Mouse (Mus musculus): ENCODE measurements around the gene Atg10. TPM values are rescaled to one million over a fixed set of nuclear protein-coding genes. Genes with fewer than 3 reads are reported as not detected.

Atg10 gene
- polyA plus RNA-seq, 1 experiment from 2014 or later: 21.5 TPM

- Histone ChIP-seq H3K27me3 (no peaks in the 10 kb centered on the region), H3K36me3 (no peaks in the 10 kb centered on the region), H3K4me3 (no peak overlapping the region), H3K27ac (replicated peaks) (no peak overlapping the region), H3K4me1 (replicated peaks) (no peaks in the 10 kb centered on the region), H3K9ac (no peak overlapping the region), H3K4me2 (no peak overlapping the region), H3K9me3 (no peaks in the 10 kb centered on the region)
- ATAC-seq (ENCODE audit: low read depth): no peak
Observed at GRCm38 (mm10) chr13:91040421-91040820, 183.3 kb downstream of the Atg10 start.

GRCm38 (mm10) chr13:91039201-91039807 lies 184.5 kb downstream of the Atg10 start:
- H3K4me1 ChIP-seq (replicated peaks): no peaks in the 10 kb centered on the region
- H3K4me2 ChIP-seq: peak overlapping the region; percentile 19
- H3K4me3 ChIP-seq: no peak overlapping the region
- no peaks in the 10 kb centered on the region for H3K9me3 ChIP-seq
- H3K9ac ChIP-seq: 0 out of 2 replicates have a peak overlapping the region, but pooled peaks have one; percentile 27
- ATAC-seq (ENCODE audit: low read depth): peak; percentile 99
- no peaks in the 10 kb centered on the region for H3K27me3 ChIP-seq
- no peaks in the 10 kb centered on the region for H3K36me3 ChIP-seq
- 45% methylated on average over 11 of the region's 11 CpGs for WGBS
- peak overlapping the region; percentile 57 for H3K27ac ChIP-seq (replicated peaks)

- ATAC-seq (ENCODE audit: low read depth): no peak
- no peaks in the 10 kb centered on the region for H3K36me3 ChIP-seq
- WGBS: 72% methylated on average over 5 of the region's 5 CpGs
Observed at GRCm38 (mm10) chr13:91038636-91039035, 185.1 kb downstream of the Atg10 start.

GRCm38 (mm10) chr13:91038034-91038433 lies 185.7 kb downstream of the Atg10 start:
- Histone ChIP-seq H3K9me3 (no peaks in the 10 kb centered on the region), H3K9ac (no peak overlapping the region), H3K4me3 (no peak overlapping the region), H3K4me2 (no peak overlapping the region), H3K36me3 (no peaks in the 10 kb centered on the region), H3K27me3 (no peaks in the 10 kb centered on the region), H3K4me1 (replicated peaks) (no peaks in the 10 kb centered on the region), H3K27ac (replicated peaks) (no peak overlapping the region)
- WGBS: 88% methylated on average over 3 of the region's 3 CpGs
- no peak for ATAC-seq (ENCODE audit: low read depth)

More at GRCm38 (mm10) chr13:91038636-91039035, 185.1 kb downstream of the Atg10 start:
- Histone ChIP-seq H3K4me2 (no peak overlapping the region), H3K4me3 (no peak overlapping the region), H3K4me1 (replicated peaks) (no peaks in the 10 kb centered on the region), H3K27me3 (no peaks in the 10 kb centered on the region), H3K27ac (replicated peaks) (no peak overlapping the region), H3K9ac (no peak overlapping the region), H3K9me3 (no peaks in the 10 kb centered on the region)

- no peak overlapping the region for H3K4me3 ChIP-seq
- no peaks in the 10 kb centered on the region for H3K4me1 ChIP-seq (replicated peaks)
- H3K9me3 ChIP-seq: no peaks in the 10 kb centered on the region
- no peaks in the 10 kb centered on the region for H3K36me3 ChIP-seq
- H3K27ac ChIP-seq (replicated peaks): no peak overlapping the region
- H3K9ac ChIP-seq: no peak overlapping the region
- no peaks in the 10 kb centered on the region for H3K27me3 ChIP-seq
- no peak for ATAC-seq (ENCODE audit: low read depth)
- no peak overlapping the region for H3K4me2 ChIP-seq
- WGBS: 92% methylated on average over 6 of the region's 6 CpGs
Observed at GRCm38 (mm10) chr13:91037405-91037804, 186.4 kb downstream of the Atg10 start.

- no peak overlapping the region for H3K27ac ChIP-seq (replicated peaks)
- H3K4me1 ChIP-seq (replicated peaks): no peaks in the 10 kb centered on the region
- H3K9me3 ChIP-seq: no peaks in the 10 kb centered on the region
- no peak for ATAC-seq (ENCODE audit: low read depth)
- H3K9ac ChIP-seq: no peak overlapping the region
- 85% methylated on average over 2 of the region's 2 CpGs for WGBS
- no peak overlapping the region for H3K4me2 ChIP-seq
- no peaks in the 10 kb centered on the region for H3K36me3 ChIP-seq
- no peak overlapping the region for H3K4me3 ChIP-seq
- no peaks in the 10 kb centered on the region for H3K27me3 ChIP-seq
Observed at GRCm38 (mm10) chr13:91031836-91032235, 191.9 kb downstream of the Atg10 start.

- no peaks in the 10 kb centered on the region for H3K9me3 ChIP-seq
- H3K27ac ChIP-seq (replicated peaks): no peak overlapping the region
- no peak overlapping the region for H3K4me3 ChIP-seq
- H3K36me3 ChIP-seq: no peaks in the 10 kb centered on the region
- WGBS: 95% methylated on average over 9 of the region's 9 CpGs
- no peaks in the 10 kb centered on the region for H3K27me3 ChIP-seq
- H3K4me1 ChIP-seq (replicated peaks): no peaks in the 10 kb centered on the region
- no peak for ATAC-seq (ENCODE audit: low read depth)
- no peak overlapping the region for H3K9ac ChIP-seq
- no peak overlapping the region for H3K4me2 ChIP-seq
Observed at GRCm38 (mm10) chr13:91023447-91023846, 200.3 kb downstream of the Atg10 start.

- H3K27ac ChIP-seq (replicated peaks): no peak overlapping the region
- H3K9ac ChIP-seq: no peak overlapping the region
- no peaks in the 10 kb centered on the region for H3K36me3 ChIP-seq
- 38% methylated on average over 3 of the region's 3 CpGs for WGBS
- H3K4me1 ChIP-seq (replicated peaks): no peaks in the 10 kb centered on the region
- H3K9me3 ChIP-seq: no peaks in the 10 kb centered on the region
- no peaks in the 10 kb centered on the region for H3K27me3 ChIP-seq
- H3K4me2 ChIP-seq: no peak overlapping the region
- no peak overlapping the region for H3K4me3 ChIP-seq
- no peak for ATAC-seq (ENCODE audit: low read depth)
Observed at GRCm38 (mm10) chr13:91011851-91012250, 211.9 kb downstream of the Atg10 start.

- 85% methylated on average over 2 of the region's 2 CpGs for WGBS
- ATAC-seq (ENCODE audit: low read depth): no peak
Observed at GRCm38 (mm10) chr13:90995034-90995629, 228.6 kb downstream of the Atg10 start.

GRCm38 (mm10) chr13:90993602-90994001 lies 230.2 kb downstream of the Atg10 start:
- Histone ChIP-seq H3K9ac (no peak overlapping the region), H3K4me2 (no peak overlapping the region), H3K27me3 (no peaks in the 10 kb centered on the region), H3K9me3 (no peaks in the 10 kb centered on the region), H3K4me1 (replicated peaks) (no peaks in the 10 kb centered on the region), H3K4me3 (no peak overlapping the region), H3K27ac (replicated peaks) (no peak overlapping the region), H3K36me3 (no peaks in the 10 kb centered on the region)
- no peak for ATAC-seq (ENCODE audit: low read depth)
- 82% methylated on average over 13 of the region's 13 CpGs for WGBS

More at GRCm38 (mm10) chr13:90995034-90995629, 228.6 kb downstream of the Atg10 start:
- no peaks in the 10 kb centered on the region for H3K4me1 ChIP-seq (replicated peaks)
- H3K27me3 ChIP-seq: no peaks in the 10 kb centered on the region
- no peak overlapping the region for H3K4me2 ChIP-seq
- H3K36me3 ChIP-seq: no peaks in the 10 kb centered on the region
- H3K9me3 ChIP-seq: no peaks in the 10 kb centered on the region
- H3K27ac ChIP-seq (replicated peaks): no peak overlapping the region
- H3K4me3 ChIP-seq: no peak overlapping the region
- no peak overlapping the region for H3K9ac ChIP-seq

- Histone ChIP-seq H3K36me3 (no peaks in the 10 kb centered on the region), H3K9me3 (no peaks in the 10 kb centered on the region), H3K4me2 (no peak overlapping the region), H3K4me1 (replicated peaks) (no peaks in the 10 kb centered on the region), H3K27ac (replicated peaks) (no peak overlapping the region), H3K9ac (no peak overlapping the region), H3K4me3 (no peak overlapping the region), H3K27me3 (no peaks in the 10 kb centered on the region)
- 89% methylated on average over 5 of the region's 5 CpGs for WGBS
- ATAC-seq (ENCODE audit: low read depth): no peak
Observed at GRCm38 (mm10) chr13:90992948-90993347, 230.8 kb downstream of the Atg10 start.

- Histone ChIP-seq H3K4me1 (replicated peaks) (no peaks in the 10 kb centered on the region), H3K4me2 (no peak overlapping the region), H3K27ac (replicated peaks) (no peak overlapping the region), H3K36me3 (no peaks in the 10 kb centered on the region), H3K4me3 (no peak overlapping the region), H3K9me3 (no peaks in the 10 kb centered on the region), H3K27me3 (no peaks in the 10 kb centered on the region), H3K9ac (no peak overlapping the region)
- no peak for ATAC-seq (ENCODE audit: low read depth)
- 89% methylated on average over 3 of the region's 3 CpGs for WGBS
Observed at GRCm38 (mm10) chr13:90988226-90988625, 235.5 kb downstream of the Atg10 start.

GRCm38 (mm10) chr13:90985417-90985816 lies 238.4 kb downstream of the Atg10 start:
- H3K36me3 ChIP-seq: no peaks in the 10 kb centered on the region
- WGBS: 88% methylated on average over 3 of the region's 3 CpGs
- no peaks in the 10 kb centered on the region for H3K4me1 ChIP-seq (replicated peaks)
- ATAC-seq (ENCODE audit: low read depth): no peak
- H3K4me3 ChIP-seq: no peak overlapping the region
- H3K27me3 ChIP-seq: no peaks in the 10 kb centered on the region
- no peaks in the 10 kb centered on the region for H3K9me3 ChIP-seq
- H3K27ac ChIP-seq (replicated peaks): no peak overlapping the region
- H3K9ac ChIP-seq: no peak overlapping the region
- H3K4me2 ChIP-seq: no peak overlapping the region

Measured in neural tube, embryonic 13.5 days (tissue).